Mouse (Mus musculus) cortical plate, adult 2 months (tissue): ENCODE measurements around the gene Aff3.

Source experiments
- CTCF ChIP-seq: fragments of 200-500 bp; IDR thresholded peaks from 2 replicates; pipeline ENCODE4 v1.5.1; 2011; ENCODE audit warnings: mild to moderate bottlenecking, control low read depth, low read length; ENCODE audit not compliant: insufficient read depth; ENCODE audit errors: extremely low read depth
- POLR2A ChIP-seq: fragments of 200-500 bp; IDR thresholded peaks from 2 replicates; pipeline ENCODE4 v1.6.1; 2011; ENCODE audit warnings: mild to moderate bottlenecking, low read length, control low read depth; ENCODE audit not compliant: insufficient read depth; ENCODE audit errors: extremely low read depth

- TF ChIP-seq CTCF (no peak), POLR2A (no peak)
These were observed 1.5 kb upstream of the Aff3 start for GRCm38 (mm10) chr1:38666111-38666765.
